Mouse (Mus musculus) cerebellum, adult 9-11 months (tissue): ENCODE data around the gene A830031A19Rik.

Source experiments
- DNase-seq: peaks from one replicate; pipeline ENCODE4 v3.0.0; 2022

A830031A19Rik gene

DNA sequence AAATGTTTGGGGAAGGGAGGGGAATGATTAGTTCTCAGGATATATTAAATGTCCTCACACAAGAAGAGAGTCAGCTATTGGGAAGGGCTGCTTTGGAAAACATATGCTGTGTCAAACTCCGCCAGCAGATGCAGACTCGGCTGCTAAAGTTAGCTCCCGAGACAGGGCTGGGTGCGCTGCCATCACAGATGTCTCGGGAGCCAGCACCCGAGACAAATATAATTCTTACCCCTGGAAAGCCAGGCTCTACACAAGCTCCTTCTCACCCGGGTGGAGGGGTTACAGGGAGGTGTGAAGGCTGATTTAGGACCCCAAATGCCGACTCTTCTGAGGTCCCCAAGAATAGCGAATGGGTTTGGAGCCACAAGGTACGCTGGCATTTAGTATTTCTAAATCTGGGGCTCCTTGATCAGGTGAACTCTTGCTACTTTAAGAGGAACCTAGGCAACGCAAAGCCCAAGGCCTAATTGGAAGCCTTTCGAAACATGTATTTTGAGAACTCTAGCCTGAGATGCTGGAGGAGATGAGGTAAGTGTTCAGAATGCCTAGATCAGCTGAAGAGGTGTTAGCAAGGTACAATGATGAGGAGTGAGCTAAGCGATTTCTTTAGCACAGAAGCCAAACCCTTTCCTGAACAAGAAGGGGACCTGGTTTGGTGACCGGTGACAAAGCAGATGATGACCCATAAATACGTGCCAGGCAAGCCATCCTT lies 69.3 kb downstream of the A830031A19Rik start:
- DNase-seq: no peak

DNA sequence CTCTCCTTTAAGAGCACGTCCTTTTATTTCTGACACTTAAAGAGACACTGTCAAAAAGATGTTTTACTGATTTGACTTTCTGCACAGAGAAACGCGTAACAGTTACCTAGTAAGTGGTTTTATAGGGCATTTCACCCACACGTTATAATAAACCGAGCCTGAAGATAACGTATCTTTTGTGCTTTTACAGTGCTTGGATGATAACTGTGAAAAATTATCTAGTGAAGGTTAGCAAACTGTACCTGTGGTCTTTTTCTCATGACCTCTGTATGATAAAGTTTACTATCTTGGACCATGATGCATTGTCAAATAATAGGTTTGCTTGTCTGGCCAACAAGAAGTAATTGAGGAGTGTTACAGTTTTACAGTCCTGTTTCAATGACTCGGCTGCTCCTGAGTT lies 74.2 kb downstream of the A830031A19Rik start:
- no peak for DNase-seq
